Mouse (Mus musculus): ENCODE measurements around the gene Atp8b5.

Gene Atp8b5

GRCm38 (mm10) chr4:43322336-43322735 is 55.4 kb downstream of the Atp8b5 start:
- no peak for ATAC-seq (ENCODE audit: low TSS enrichment)

DNA sequence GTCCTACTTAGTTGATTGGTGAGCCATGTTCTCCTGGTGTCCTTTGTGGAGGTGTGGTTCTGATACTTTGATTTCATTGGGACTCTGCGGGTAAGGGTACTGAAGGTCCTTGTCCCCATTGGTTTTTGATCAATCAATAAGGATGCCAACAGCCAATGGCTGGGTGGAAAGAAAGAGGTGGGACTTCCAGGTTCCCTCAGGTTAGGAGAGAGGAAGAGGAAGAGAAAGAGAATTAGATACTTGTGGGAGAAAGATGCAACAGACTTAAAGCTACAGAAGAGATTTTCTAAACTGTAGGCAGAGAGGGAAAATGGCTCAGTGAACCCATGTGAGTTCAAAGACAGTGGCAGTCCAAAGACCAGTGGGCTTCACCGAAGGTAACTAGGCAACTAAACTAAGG is 60.2 kb downstream of the Atp8b5 start:
- ATAC-seq (ENCODE audit: low TSS enrichment) = no peak

DNA sequence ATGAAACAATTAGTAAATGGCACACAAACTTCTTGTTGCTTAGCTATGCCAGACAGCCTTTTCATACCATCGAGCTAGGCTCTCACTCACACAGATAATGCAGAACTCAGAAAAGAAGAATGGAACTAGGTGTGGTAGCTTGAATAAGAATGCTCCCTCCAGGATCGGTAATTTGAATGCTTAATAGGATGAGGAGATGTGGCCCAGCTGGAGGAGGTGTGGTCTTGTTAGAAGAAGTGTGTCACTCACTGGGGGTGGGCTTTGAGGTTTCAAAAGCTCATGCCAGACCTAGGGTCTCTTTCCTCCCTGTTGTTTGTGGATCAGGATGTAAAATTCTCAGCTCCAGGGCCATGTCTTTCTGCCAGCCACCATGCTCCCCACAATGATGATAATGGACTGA is 67.8 kb downstream of the Atp8b5 start:
- ATAC-seq (ENCODE audit: low TSS enrichment) = no peak

GRCm38 (mm10) chr4:43336176-43336575 is 69.2 kb downstream of the Atp8b5 start:
- ATAC-seq (ENCODE audit: low TSS enrichment) = no peak

DNA sequence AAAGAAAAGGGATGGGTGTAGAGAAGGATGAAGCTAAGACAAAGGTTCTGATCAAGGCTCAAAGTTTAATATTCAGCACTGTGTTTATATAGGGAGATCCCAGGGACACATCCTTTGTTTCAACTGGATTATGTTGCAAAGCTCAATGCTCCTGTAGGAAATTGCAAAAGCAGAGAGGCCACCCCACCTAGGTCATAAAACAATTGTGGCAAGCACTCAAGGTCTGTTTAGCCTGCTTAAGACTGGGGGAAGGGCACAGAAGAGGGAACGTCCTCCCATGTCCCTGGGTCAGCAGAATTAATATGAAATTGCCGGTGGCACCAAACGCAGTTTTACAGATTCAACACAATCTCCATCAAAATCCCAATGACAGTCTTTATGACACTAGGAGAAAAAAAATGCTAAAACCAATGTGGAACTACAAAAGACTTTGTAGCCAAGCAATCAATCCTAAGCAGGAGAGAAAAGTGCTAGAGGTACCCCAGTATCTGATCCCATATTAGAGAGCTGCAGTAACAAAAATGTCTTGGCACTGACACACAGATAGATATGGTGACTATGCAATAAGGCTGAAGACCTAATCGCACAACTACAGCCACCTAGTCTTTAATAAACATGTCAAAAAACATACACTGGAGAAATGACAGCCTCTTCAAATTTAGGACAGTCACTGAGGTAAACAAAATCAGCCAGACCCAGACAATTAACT is 73.3 kb downstream of the Atp8b5 start:
- ATAC-seq (ENCODE audit: low TSS enrichment) = no peak

GRCm38 (mm10) chr4:43341276-43341891 is 74.4 kb downstream of the Atp8b5 start:
- no peak for ATAC-seq (ENCODE audit: low TSS enrichment)

- ATAC-seq (ENCODE audit: low TSS enrichment) = no peak
Measured at GRCm38 (mm10) chr4:43342443-43342842, 75.5 kb downstream of the Atp8b5 start.

- ATAC-seq (ENCODE audit: low TSS enrichment) = no peak
Measured at GRCm38 (mm10) chr4:43344932-43345331, 78.0 kb downstream of the Atp8b5 start.

GRCm38 (mm10) chr4:43349206-43349605 is 82.2 kb downstream of the Atp8b5 start:
- ATAC-seq (ENCODE audit: low TSS enrichment) = no peak

DNA sequence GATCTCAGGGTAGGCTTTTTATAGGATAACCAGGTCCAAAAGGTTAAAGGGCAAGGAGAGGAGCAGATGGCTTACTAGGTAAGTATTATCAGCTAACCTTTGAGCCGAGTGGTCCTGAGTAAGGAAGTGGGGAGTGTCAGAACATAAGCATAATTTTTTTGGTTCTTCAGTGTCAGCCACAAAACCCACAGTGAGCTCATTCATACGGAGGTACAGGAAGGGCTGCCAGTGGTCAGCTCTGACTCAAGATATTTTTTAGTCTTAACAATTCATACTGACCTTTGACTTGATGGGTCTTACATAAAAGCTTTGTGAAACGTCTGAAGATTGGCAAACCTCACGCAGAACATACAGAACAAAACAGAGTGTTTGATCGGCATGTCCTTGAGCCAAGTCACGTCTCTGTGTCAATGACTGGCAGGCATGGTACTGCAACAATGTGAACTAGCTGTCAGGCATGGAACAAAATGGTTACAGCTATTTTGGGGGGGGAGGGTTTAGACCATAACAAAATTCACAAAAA is 83.1 kb downstream of the Atp8b5 start:
- no peak for ATAC-seq (ENCODE audit: low TSS enrichment)

GRCm38 (mm10) chr4:43353662-43354061 is 86.7 kb downstream of the Atp8b5 start:
- ATAC-seq (ENCODE audit: low TSS enrichment) = no peak

GRCm38 (mm10) chr4:43364914-43365560 is 98.1 kb downstream of the Atp8b5 start:
- no peak for ATAC-seq (ENCODE audit: low TSS enrichment)

DNA sequence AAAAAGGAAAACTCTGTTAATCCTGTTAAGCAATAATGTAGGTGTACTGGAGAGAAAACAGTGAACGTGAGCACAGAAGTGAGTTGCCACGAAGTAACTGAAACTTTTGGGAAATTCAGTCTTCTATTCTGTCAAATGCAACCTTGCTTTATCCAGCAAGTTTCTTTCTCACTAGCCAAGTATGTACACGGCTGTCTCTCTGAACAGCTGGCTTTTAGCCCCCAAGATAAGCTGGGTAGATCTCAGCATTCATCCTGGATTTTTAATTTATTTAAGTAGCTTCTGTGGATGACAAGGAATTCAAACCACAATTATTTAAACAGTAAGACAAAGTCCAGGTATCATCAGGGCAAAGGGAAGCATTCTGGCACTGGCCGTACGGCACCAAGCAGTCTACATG is 100.3 kb downstream of the Atp8b5 start:
- no peak for ATAC-seq (ENCODE audit: low TSS enrichment)

DNA sequence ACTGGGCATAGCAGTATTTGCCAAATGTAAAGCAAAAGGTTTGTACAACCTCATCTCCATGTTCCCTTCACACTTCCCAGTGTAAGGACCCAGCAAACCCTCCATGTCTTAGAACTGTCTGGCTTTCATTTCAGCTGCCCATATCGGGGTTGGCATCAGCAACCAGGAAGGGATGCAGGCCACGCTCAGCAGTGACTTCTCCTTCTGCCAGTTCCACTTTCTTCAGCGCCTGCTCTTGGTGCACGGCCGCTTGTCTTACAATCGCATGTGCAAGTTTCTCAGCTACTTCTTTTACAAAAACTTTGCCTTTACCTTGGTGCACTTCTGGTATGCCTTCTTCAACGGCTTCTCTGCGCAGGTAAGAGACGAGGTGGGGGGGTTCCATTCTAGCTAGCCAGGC is 100.8 kb downstream of the Atp8b5 start:
- ATAC-seq (ENCODE audit: low TSS enrichment) = no peak

- ATAC-seq (ENCODE audit: low TSS enrichment) = no peak
Measured at GRCm38 (mm10) chr4:43371406-43371805, 104.4 kb downstream of the Atp8b5 start.

GRCm38 (mm10) chr4:43372155-43372554 is 105.2 kb downstream of the Atp8b5 start:
- no peak for ATAC-seq (ENCODE audit: low TSS enrichment)

- no peak for ATAC-seq (ENCODE audit: low TSS enrichment)
Measured at GRCm38 (mm10) chr4:43374266-43374665, 107.3 kb downstream of the Atp8b5 start.

- no peak for ATAC-seq (ENCODE audit: low TSS enrichment)
Measured at GRCm38 (mm10) chr4:43379601-43380000, 112.6 kb downstream of the Atp8b5 start.

DNA sequence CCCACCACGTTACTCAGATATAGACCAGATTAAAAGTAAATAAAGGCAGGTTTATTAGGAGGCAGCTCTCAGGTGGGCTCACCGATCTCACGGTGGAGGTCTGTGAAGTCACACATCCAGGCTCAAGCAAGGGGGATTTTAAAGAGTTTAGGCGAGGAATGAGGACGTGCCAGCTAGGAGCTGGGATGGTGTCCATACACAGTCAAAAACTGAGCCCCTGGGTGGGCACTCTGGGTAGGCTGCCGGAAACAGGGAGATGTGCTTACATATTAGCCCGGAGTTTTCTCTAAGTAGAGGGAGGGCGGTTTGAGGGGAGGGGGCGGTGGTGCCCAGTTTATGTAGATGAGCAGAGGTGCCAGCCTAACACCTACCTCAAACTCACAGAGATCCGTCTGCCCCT is 114.0 kb downstream of the Atp8b5 start:
- ATAC-seq (ENCODE audit: low TSS enrichment) = peak; percentile 0; the same call in 1 of the 2 replicates

DNA sequence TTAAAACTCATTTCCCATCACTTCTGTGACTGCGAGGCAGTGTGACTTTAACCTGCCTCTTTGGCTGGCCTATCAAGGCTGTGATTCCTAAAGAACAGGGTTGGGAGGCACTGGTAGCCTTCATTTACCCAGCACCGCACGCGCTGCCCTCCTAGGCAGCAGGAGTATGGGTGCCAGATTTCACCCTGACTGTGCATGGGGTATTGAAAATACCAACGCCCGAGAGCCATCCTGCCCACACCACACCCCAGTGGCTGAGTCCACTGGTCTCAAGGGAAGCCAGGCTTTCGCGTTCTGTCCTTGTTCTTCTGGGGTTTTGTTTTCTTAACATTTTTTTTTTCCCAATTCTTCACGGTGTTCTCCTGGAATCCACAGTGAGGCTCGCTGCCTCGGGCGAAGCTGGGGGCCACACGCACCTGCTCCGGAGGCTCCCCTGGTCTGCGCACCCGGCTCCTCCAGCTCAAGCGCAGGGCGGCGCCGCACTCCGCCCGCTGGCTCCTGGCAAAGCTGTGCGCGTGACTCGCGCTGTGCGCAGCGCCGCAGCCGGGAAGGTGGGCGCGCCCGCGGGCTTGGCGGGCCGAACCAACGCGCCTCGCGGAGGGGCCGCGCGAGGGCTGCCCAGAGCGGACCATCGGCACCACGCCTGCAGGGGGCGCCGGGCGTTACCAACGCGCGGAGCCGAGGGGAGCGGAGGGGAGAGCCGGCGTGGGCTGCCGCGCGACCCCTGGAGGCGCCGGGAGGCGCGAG is 114.6 kb downstream of the Atp8b5 start, which contains the start of gene Rusc2:
TSS of gene Rusc2 (plus strand) at position 572 of the 747 bp plus-strand sequence.
- peak; percentile 91 for ATAC-seq (ENCODE audit: low TSS enrichment)

- peak; percentile 44 for ATAC-seq (ENCODE audit: low TSS enrichment)
Measured at GRCm38 (mm10) chr4:43382155-43383020, 115.4 kb downstream of the Atp8b5 start.

All from frontal cortex, adult (tissue).